Comparison of ENCODE assay signal across 21 mouse cellular contexts in genomic region chr1:35936362-35937093, GRCm38 (mm10).
DNase-seq lines count a peak whose midpoint lies in the region; ATAC-seq and TF ChIP-seq lines count a peak whose summit lies in the region.
"Had no signal": no experiment of that assay in that cellular context is flagged by ENCODE, and none has a peak within 500 bp of the region (broad histone marks: within the 10 kb centered on the region; RNA-seq: fewer than 3 reads in every experiment).

No protein-coding gene starts in this region.

- H3K27ac ChIP-seq in heart, embryonic 10.5 days, result peak overlapping the region; percentile 87
- H3K27ac ChIP-seq in heart, postnatal 0 days (ENCODE audit: low read depth), result peak overlapping the region; percentile 90
- no peak overlapping the region for H3K27ac ChIP-seq in MEL (ENCODE audit: control insufficient read depth, low read depth, low read length)
- H3K27ac ChIP-seq in hindbrain, embryonic 12.5 days, result no peak overlapping the region
- H3K27ac ChIP-seq: limb, embryonic 12.5 days; liver, embryonic 14.5 days; macrophage; midbrain, embryonic 12.5 days had no signal

- no peak overlapping the region for H3K9ac ChIP-seq in heart, postnatal 0 days (replicated peaks; ENCODE audit: low read depth, low read length)
- no peak overlapping the region for H3K9ac ChIP-seq in MEL (ENCODE audit: control insufficient read depth, low read depth, low read length, poor library complexity, severe bottlenecking)
- H3K9ac ChIP-seq in hindbrain, embryonic 12.5 days, result no peak overlapping the region
- H3K9ac ChIP-seq: limb, embryonic 12.5 days; liver, embryonic 14.5 days; midbrain, embryonic 12.5 days had no signal

- no peak for TF ChIP-seq RAD21 in MEL (IDR thresholded peaks at IDR 0.05; ENCODE audit: low read depth, low read length)

- 59% methylated on average over 5 of the region's 5 CpGs for WGBS in heart, embryonic 10.5 days
- 51% methylated on average over 5 of the region's 5 CpGs for WGBS in heart, postnatal 0 days
- WGBS in hindbrain, embryonic 12.5 days, result 74% methylated on average over 5 of the region's 5 CpGs

- no peaks in the 10 kb centered on the region for H3K79me2 ChIP-seq in MEL (ENCODE audit: control insufficient read depth, insufficient read depth, low read length, poor library complexity)

- peaks cover 52% of the 10 kb centered on the region for H3K4me1 ChIP-seq in heart, embryonic 10.5 days
- H3K4me1 ChIP-seq in heart, postnatal 0 days (ENCODE audit: control insufficient read depth, insufficient read depth), result peaks cover 34% of the 10 kb centered on the region
- no peaks in the 10 kb centered on the region for H3K4me1 ChIP-seq in MEL (ENCODE audit: control insufficient read depth in 1 of 2, insufficient read depth in 2 of 2, low read length in 2 of 2)
- peaks cover 5% of the 10 kb centered on the region for H3K4me1 ChIP-seq in hindbrain, embryonic 12.5 days

- no peak for DNase-seq in heart, embryonic 10.5 days (ENCODE audit: low spot score)
- no peak for DNase-seq in heart, postnatal 36 days
- DNase-seq in heart, postnatal 0 days (ENCODE audit: low spot score), result peak; percentile 11
- no peak for DNase-seq in heart, postnatal 4 days
- DNase-seq in MEL (ENCODE audit: low read depth, low spot score), result no peak
- no peak for DNase-seq in right cerebral cortex, adult 2 months (ENCODE audit: low spot score in 2 of 2)
- DNase-seq: cerebellum, adult 2 months; cerebellum, postnatal 36 days; kidney, adult 11 months; right cerebral cortex, postnatal 14 days; spleen, adult 18-20 months; thymus, postnatal 36 days had no signal

- no peak overlapping the region for H3K4me3 ChIP-seq in heart, embryonic 10.5 days
- no peak overlapping the region for H3K4me3 ChIP-seq in heart, postnatal 0 days (ENCODE audit: low read depth, low read length)
- H3K4me3 ChIP-seq in MEL (ENCODE audit: control insufficient read depth in 1 of 2, insufficient read depth in 1 of 2, low read depth in 2 of 2, low read length in 2 of 2), result peak overlapping the region in 1 of 2 experiments; percentile 38; a peak in 3 of 4 replicates
- no peak overlapping the region for H3K4me3 ChIP-seq in hindbrain, embryonic 12.5 days
- H3K4me3 ChIP-seq: limb, embryonic 12.5 days; midbrain, embryonic 12.5 days had no signal

- H3K36me3 ChIP-seq in heart, embryonic 10.5 days, result no peaks in the 10 kb centered on the region
- no peaks in the 10 kb centered on the region for H3K36me3 ChIP-seq in heart, postnatal 0 days (replicated peaks; ENCODE audit: control insufficient read depth, insufficient read depth, low read length)
- no peaks in the 10 kb centered on the region for H3K36me3 ChIP-seq in MEL (ENCODE audit: control insufficient read depth in 1 of 2, insufficient read depth in 2 of 2, low read length in 2 of 2)
- no peaks in the 10 kb centered on the region for H3K36me3 ChIP-seq in hindbrain, embryonic 12.5 days
- H3K36me3 ChIP-seq: G1E; limb, embryonic 12.5 days; midbrain, embryonic 12.5 days had no signal

- TF ChIP-seq POLR2A in MEL (IDR thresholded peaks at IDR 0.05; ENCODE audit: control insufficient read depth in 1 of 2, insufficient read depth in 1 of 2, low read depth in 1 of 2, low read length in 2 of 2, poor library complexity in 1 of 2), result no peak

- H3K9me3 ChIP-seq in heart, embryonic 10.5 days, result no peaks in the 10 kb centered on the region
- no peaks in the 10 kb centered on the region for H3K9me3 ChIP-seq in heart, postnatal 0 days (replicated peaks; ENCODE audit: control insufficient read depth, low read length)
- H3K9me3 ChIP-seq in MEL (replicated peaks; ENCODE audit: insufficient read depth, low read length), result no peaks in the 10 kb centered on the region
- H3K9me3 ChIP-seq in hindbrain, embryonic 12.5 days (replicated peaks), result no peaks in the 10 kb centered on the region
- H3K9me3 ChIP-seq: G1E; limb, embryonic 12.5 days; midbrain, embryonic 12.5 days had no signal

- no peak for TF ChIP-seq CTCF in heart, postnatal 0 days (IDR thresholded peaks at IDR 0.05; ENCODE audit: low read depth)
- TF ChIP-seq CTCF in MEL (IDR thresholded peaks at IDR 0.05 in 2 of 3, conservative IDR thresholded peaks at IDR 0.05 in 1 of 3; ENCODE audit: control insufficient read depth in 1 of 3, insufficient read depth in 1 of 3, low read depth in 2 of 3, low read length in 3 of 3, poor library complexity in 1 of 3, severe bottlenecking in 1 of 3), result no peak

- TF ChIP-seq EP300 in heart, postnatal 0 days (IDR thresholded peaks at IDR 0.05; ENCODE audit: low read depth), result no peak
- no peak for TF ChIP-seq EP300 in MEL (IDR thresholded peaks at IDR 0.05; ENCODE audit: low read depth in 1 of 2, low read length in 2 of 2)

- no peak for ATAC-seq in heart, postnatal 0 days (ENCODE audit: insufficient read depth, low read depth)
- 0 out of 2 replicates have a peak, but pooled peaks have one; percentile 11 for ATAC-seq in megakaryocyte progenitor cell, adult 5-6 weeks (replicated peaks; ENCODE audit: poor library complexity)
- no peak for ATAC-seq in hindbrain, embryonic 12.5 days (ENCODE audit: low FRiP score)
- ATAC-seq: CD4-positive, CD25-positive, alpha-beta regulatory T cell, adult 4 months; hindbrain, embryonic 16.5 days had no signal

- no peaks in the 10 kb centered on the region for H3K27me3 ChIP-seq in heart, embryonic 10.5 days (ENCODE audit: insufficient read depth, poor library complexity, severe bottlenecking)
- H3K27me3 ChIP-seq in heart, postnatal 0 days (ENCODE audit: control insufficient read depth, insufficient read depth, low read length), result no peaks in the 10 kb centered on the region
- no peaks in the 10 kb centered on the region for H3K27me3 ChIP-seq in MEL (ENCODE audit: control insufficient read depth in 1 of 2, insufficient read depth in 2 of 2, low read length in 2 of 2)
- H3K27me3 ChIP-seq in hindbrain, embryonic 12.5 days, result no peaks in the 10 kb centered on the region
- H3K27me3 ChIP-seq: limb, embryonic 12.5 days; midbrain, embryonic 12.5 days had no signal

- intact Hi-C loops in heart, postnatal 36 days (cut with DNase I), result loop anchor here (5.0 to 10.0 kb wide), 3 partner anchors 59 to 198 kb away; partner anchors contain the start of gene Hs6st1

- H3K4me2 ChIP-seq in heart, postnatal 0 days (ENCODE audit: low read depth, low read length), result no peak overlapping the region
- H3K4me2 ChIP-seq in hindbrain, embryonic 12.5 days (replicated peaks), result no peak overlapping the region
- H3K4me2 ChIP-seq: limb, embryonic 12.5 days; midbrain, embryonic 12.5 days had no signal

TF ChIP-seq in MEL, 35 proteins besides CTCF, POLR2A, EP300 and RAD21:
- TF ChIP-seq ETS1 (IDR thresholded peaks at IDR 0.05; ENCODE audit: low read depth, low read length) (peak; percentile 51; the same call in 1 of the 2 replicates), ZKSCAN1 (IDR thresholded peaks at IDR 0.05; ENCODE audit: low read depth, low read length) (no peak)

Comparison
In these comparisons a context has a peak if more than half of its experiments do, and no peak if none do; other contexts are left out.
1. H3K27ac ChIP-seq: peak in heart, embryonic 10.5 days (single experiment) and heart, postnatal 0 days (single experiment); none in MEL (single experiment) and hindbrain, embryonic 12.5 days (single experiment).